Mouse (Mus musculus) lung, adult 2 months (tissue): ENCODE data around the gene Tpt1. TPM values are rescaled to one million over a fixed set of nuclear protein-coding genes. Genes with fewer than 3 reads are reported as not detected.
A peak's percentile ranks its signal among the peaks of the same experiment; 100 is the strongest.
"Not testable (repeated sequence)": the region's sequence is repeated elsewhere in the genome, so short reads cannot be mapped to it uniquely, and the experiment has no call there.

ENCODE experiments used
- DNase-seq: peaks from one replicate; pipeline ENCODE4 v3.0.0; 2022
- H3K4me1 ChIP-seq: fragments of 200-500 bp; 2 replicates; pipeline ENCODE4 v1.6.1; 2011; ENCODE audit warnings: low read length; ENCODE audit not compliant: control insufficient read depth, insufficient read depth
- H3K4me3 ChIP-seq: fragments of 200-500 bp; replicated peaks from 2 replicates; pipeline ENCODE3; 2011; ENCODE audit warnings: low read depth, mild to moderate bottlenecking, control low read depth, low read length; ENCODE audit errors: extremely low read depth
- CTCF ChIP-seq: fragments of 200-500 bp; IDR thresholded peaks from 2 replicates; pipeline ENCODE4 v1.5.1; 2011; ENCODE audit warnings: mild to moderate bottlenecking, low read length, control low read depth; ENCODE audit not compliant: insufficient read depth
- POLR2A ChIP-seq: fragments of 200-500 bp; IDR thresholded peaks from 2 replicates; pipeline ENCODE4 v1.6.1; 2011; ENCODE audit warnings: low read depth, mild to moderate bottlenecking, control low read depth, low read length, borderline replicate concordance; ENCODE audit errors: extremely low read depth
- WGBS: fragments of 180-500 bp; shearing (Covaris S2); methylation state at CpG from one replicate; pipeline ENCODE4 v1.1.7; 2018; 5-methylcytosine and 5-hydroxymethylcytosine counted together
- polyA plus RNA-seq: library from polyadenylated mRNA; depleted of rRNA; stranded (reverse); fragments of >200 nt; gene quantifications from 2 replicates; pipeline ENCODE4 v1.2.3, GENCODE M21; 2012

The Tpt1 gene
- polyA plus RNA-seq, 1 experiment: 1,159 TPM

DNA sequence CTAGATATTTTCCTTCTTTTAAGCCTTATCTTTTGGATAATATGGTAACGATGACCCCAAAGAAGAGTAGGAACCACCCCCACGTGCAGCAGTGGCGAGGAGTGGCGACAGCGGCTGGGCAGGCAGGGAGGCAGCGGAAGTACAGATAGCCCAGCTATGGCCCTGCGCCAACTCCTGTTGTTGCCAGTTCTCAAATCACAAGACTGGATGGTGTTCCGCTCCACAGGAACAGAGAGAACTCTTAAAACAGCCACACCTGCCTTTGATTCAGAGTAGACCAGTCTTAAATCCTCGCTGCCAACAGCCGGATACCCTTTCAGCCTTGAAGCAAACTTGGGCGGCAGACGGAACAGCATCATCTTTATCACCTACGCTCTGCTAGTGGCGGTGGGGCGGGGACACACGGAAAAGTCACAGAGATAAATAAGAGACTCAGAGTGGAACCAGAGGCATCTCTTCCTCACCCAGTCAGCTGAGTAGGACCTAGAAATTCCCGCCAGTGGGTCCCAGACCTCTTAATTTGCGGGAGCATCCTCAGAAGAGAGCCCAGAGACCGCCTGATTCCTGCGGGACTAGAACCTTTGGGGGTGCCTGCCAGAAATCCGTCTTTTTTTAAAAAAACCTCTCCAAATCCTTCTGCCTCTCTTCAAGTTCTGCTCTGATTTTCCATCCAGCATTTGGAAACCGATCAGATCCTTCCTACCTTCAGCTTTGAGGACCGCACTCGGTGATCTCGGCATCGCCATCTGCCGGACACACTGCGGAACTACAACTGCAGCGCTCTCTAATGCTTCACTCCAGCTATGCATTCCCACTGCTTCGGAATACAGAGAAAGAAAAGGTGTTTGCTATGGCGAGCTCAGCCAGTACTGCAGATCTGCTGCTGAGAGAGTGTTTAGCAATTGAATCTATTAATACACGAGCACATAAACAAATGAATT lies 15.8 kb upstream of the Tpt1 start:
- peak; percentile 89 for DNase-seq
- peaks cover 11% of the 10 kb centered on the region for H3K4me1 ChIP-seq
- TF ChIP-seq POLR2A: no peak
- peak; percentile 99 for TF ChIP-seq CTCF
- WGBS: 4% methylated on average over 32 of the region's 32 CpGs
- H3K4me3 ChIP-seq: peak overlapping the region; percentile 52

DNA sequence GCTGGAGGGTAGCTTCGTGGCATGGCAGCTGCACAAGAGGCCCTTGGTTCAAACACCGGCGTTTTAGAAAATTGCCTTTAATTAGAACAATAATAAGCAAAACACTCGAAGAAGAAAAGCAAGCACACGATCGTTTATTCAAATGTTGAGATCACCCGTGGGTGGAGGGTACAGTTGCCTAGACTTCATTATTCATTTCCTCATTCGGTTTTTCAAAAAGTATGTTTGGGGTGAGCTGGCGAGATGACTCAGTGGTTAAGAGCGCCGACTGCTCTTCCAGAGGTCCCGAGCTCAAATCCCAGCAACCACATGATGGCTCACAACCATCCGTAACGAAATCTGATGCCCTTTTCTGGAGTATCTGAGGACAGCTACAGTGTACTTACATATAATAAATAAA lies 15.1 kb upstream of the Tpt1 start:
- H3K4me3 ChIP-seq, DNase-seq: not testable (repeated sequence)
- WGBS: 54% methylated on average over 14 of the region's 14 CpGs
- peaks cover 11% of the 10 kb centered on the region for H3K4me1 ChIP-seq

DNA sequence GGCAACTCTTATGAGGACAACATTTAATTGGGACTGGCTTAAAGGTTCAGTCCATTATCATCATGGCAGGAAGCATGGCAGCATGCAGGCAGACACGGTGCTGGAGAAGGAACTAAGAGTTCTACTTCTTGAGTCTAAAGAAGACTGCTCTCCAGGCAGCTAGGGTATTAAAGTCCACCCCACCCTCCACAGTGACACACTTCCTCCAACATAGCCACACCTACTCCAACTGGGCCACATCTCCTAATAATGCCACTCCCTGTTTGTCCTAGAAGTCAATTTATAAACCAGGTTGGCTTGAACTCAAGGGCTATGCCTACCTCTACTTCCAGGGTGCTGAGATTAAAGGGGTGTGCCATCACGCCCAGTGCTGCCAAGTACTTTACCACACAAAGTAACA lies 12.9 kb upstream of the Tpt1 start:
- Histone ChIP-seq H3K4me1 (peaks cover 13% of the 10 kb centered on the region), H3K4me3 (no peak overlapping the region)
- TF ChIP-seq CTCF: no peak
- no peak for TF ChIP-seq POLR2A
- 59% methylated on average over 2 of the region's 2 CpGs for WGBS
- DNase-seq: no peak

DNA sequence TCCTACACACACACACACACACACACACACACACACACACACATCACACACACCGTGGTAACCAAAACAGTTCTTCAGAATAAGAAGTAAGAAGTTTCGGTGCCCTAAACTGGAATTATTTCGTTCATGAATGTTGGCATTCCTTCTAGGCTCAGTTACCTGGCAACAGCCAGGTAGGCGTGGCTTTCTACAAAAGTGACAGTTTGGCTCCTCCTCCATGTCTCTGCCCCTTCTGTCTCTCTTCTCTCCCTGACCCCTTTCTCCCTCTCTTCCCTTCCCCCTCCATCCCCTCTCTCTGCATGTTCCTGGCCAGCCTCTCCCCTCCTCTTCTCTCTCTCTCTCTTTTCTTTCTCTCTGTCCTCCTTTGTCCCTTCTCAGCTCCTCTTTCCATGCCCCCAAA lies 11.9 kb upstream of the Tpt1 start:
- no peak for DNase-seq
- Histone ChIP-seq H3K4me3 (no peak overlapping the region), H3K4me1 (peaks cover 13% of the 10 kb centered on the region)
- WGBS: 29% methylated on average over 4 of the region's 4 CpGs
- TF ChIP-seq POLR2A (no peak), CTCF (no peak)

DNA sequence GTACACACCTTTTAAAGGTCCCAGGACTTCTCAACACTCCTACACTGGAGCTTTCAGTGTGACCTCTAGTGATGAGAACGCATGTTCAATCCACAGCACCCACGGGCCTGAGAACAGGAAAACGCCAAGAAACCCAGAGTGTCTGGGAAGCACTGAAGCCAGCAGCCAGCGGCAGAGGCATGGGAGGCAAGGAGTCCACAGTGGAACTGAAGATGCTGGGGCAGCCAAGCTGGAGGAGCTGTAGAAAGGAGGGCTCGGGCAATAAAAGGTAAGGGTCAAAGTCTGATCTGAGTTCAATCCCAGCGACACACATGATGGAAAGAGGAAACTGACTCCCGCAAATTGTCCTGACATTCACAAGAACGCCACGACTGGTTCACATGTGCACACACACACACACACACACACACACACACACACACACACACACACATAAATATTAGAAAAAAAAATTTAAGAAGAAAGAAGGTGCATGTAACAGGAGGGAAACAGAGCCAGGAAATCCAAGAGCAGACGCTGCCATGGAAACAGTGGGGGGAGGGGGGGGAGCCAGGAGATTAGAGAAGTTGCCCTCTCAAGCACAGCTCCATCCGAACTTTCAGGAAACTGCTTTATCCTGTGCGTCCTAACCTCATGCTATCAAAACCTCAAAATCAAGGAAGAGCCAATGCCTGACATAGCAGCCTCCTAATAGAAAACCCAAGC lies 11.2 kb upstream of the Tpt1 start:
- H3K4me3 ChIP-seq: peak overlapping the region; percentile 41
- TF ChIP-seq CTCF: no peak
- WGBS: 2% methylated on average over 12 of the region's 12 CpGs

DNA sequence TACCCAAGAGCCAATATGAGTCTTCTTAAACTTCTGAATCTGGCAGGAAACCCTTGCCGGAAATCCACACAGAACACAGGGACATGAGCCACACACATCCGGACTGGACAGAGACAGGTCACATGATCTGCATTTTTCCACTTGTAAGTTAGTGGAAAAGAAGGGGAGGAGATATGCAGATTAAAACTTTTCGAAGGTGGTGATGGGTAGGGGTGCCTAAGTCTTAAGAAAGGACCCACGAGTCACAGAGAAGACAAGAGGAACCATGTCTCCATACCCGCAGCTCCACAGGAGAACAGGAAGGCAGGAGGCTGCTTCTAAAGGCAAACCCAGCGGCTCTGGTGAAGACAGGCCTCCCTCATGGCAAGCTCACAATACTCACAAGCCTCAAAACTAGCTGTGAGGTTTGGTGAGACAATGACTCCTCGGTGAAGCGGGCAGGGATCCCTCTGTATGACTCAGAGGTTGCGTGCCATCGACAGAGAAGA lies 10.6 kb upstream of the Tpt1 start:
- peak; percentile 70 for DNase-seq
- TF ChIP-seq POLR2A: peak; percentile 92; the same call in 1 of the 2 replicates
- no peak for TF ChIP-seq CTCF
- peak overlapping the region; percentile 81 for H3K4me3 ChIP-seq
- H3K4me1 ChIP-seq: peaks cover 5% of the 10 kb centered on the region; the same call in 1 of the 2 replicates
- under 1% methylated on average over 10 of the region's 10 CpGs for WGBS

More for the DNA sequence above, 11.2 kb upstream of the Tpt1 start:
- DNase-seq: peak; percentile 41
- H3K4me1 ChIP-seq: peaks cover 9% of the 10 kb centered on the region

DNA sequence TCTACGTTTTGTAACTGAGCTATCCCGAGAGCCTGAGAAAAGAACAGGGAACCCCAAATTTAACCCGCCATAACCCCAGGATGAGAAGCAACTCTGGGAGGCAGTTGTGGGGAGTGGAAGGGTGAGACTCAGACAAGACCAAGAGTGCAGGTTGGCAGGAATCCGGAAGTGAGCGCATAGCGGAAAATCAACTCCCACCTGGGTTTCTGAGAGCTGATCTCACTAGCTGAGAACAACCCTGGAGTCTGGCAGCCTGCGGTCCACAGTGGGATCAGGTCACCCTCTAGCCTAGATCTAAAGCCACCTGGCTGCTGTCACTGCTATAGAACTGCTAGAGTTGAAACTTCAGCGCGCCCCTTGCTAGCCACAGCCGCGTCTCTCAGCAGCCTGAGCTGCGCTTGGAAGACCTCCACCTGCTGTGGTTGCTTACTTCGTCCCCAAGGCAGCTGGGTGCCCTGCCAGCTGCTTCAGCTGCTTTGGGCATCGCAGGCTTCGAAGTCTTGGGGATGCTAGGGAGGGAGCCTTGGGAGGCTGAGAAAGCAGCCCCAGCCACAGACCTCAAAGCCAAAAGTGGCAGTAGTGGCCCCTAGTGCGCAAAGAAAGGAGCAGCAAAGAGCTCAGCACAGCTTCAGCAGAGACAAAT lies 10.0 kb upstream of the Tpt1 start:
- under 1% methylated on average over 16 of the region's 16 CpGs for WGBS
- peak overlapping the region; percentile 81 for H3K4me3 ChIP-seq
- DNase-seq: peak; percentile 81
- H3K4me1 ChIP-seq: peaks cover 5% of the 10 kb centered on the region; the same call in 1 of the 2 replicates
- TF ChIP-seq CTCF: 0 out of 2 replicates have a peak, but pooled peaks have one; percentile 25
- TF ChIP-seq POLR2A: peak; percentile 70; the same call in 1 of the 2 replicates

DNA sequence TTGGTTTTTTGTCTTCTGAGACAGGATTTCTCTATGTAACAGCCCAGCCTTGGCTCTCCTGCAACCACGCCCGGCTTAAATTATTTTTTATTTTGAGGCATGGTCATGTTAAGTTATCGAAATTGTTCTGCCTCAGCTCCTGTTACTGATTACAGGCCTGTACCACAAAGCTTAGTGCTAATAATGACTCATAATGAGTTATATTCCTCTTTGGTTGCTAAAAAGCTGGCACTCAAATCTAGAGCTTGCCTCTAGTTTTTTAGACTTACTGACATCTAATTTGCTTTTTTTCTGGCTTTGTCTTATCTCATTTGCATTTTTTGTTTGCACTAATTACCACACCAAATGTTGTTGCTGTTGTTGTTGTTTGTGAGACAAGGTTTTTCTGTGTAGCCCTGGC lies 8.3 kb upstream of the Tpt1 start:
- DNase-seq: no peak
- 87% methylated on average over 3 of the region's 3 CpGs for WGBS
- H3K4me1 ChIP-seq: peaks cover 5% of the 10 kb centered on the region; the same call in 1 of the 2 replicates
- H3K4me3 ChIP-seq: no peak overlapping the region
- no peak for TF ChIP-seq POLR2A
- no peak for TF ChIP-seq CTCF

DNA sequence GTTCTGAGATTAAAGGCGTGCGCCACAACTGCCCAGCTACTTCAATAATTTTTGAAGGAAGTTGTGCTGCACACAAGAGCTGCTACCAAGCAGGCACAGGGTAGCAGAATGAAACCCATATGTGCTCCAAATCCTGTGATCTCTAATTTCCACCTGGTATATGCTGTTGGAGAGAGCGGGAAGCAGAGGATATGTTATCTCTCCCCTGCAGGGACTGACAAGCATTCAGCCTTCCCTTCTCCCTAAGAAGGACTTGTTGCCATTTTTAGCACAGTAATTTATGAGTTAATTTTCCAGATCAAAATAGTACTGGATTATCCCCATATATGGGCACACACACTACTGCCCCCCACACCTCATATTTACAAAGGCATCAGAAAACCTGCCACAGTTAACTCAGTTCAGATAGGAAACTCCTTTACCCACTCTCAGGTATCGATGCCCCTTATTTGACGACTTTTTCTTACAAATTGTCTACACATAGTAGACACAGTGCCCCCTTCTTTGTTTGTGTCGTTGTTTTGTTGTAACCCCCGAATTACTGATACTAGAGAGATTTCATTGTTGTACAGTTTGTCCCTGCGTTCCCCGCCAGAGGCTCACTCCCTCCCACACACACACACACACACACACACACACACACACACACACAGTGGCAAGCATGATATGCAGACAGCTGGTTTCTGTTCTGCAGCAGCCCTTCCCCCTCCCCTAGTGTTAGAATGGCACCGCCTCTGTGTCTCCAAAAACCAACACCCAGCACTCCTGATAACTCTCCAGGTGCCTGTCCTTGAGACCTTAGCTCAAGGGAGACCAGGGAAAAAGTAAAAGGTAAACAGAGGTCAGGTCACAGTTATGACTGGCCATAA lies 7.6 kb upstream of the Tpt1 start:
- TF ChIP-seq CTCF: no peak
- no peak for TF ChIP-seq POLR2A
- 49% methylated on average over 10 of the region's 10 CpGs for WGBS
- no peak for DNase-seq
- no peak overlapping the region for H3K4me3 ChIP-seq
- peaks cover 5% of the 10 kb centered on the region; the same call in 1 of the 2 replicates for H3K4me1 ChIP-seq

DNA sequence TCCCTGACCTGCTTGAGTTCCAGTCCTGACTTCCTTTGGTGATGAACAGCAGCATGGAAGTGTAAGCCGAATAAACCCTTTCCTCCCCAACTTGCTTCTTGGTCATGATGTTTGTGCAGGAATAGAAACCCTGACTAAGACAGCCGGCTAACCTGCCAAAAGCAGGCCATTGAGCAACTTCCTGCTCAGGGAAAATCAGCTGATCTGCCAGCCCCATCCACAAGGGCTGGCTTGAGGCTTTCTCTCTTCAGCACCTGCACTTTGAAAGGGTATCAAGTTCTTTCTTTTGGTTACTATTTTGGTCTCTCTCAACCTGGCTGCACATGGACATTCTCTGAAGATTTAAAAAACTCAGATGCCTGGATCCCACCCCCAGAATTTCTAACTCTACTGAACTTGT lies 3.1 kb upstream of the Tpt1 start:
- not testable (repeated sequence) for DNase-seq, H3K4me3 ChIP-seq, H3K4me1 ChIP-seq
- 20% methylated on average over 2 of the region's 2 CpGs for WGBS
